Mouse (Mus musculus) kidney, embryonic 16.5 days (tissue): ENCODE measurements around the gene Mcur1. TPM values are rescaled to one million over a fixed set of nuclear protein-coding genes. Genes with fewer than 3 reads are reported as not detected.
A peak's percentile ranks its signal among the peaks of the same experiment; 100 is the strongest.

Source experiments
- ATAC-seq: fragments of 200-750 bp; cut with Nextera tagmentation; 2 replicates; pipeline ENCODE4 v1.8.0; 2017; ENCODE audit warnings: moderate TSS enrichment; ENCODE audit not compliant: low FRiP score, low TSS enrichment
- H3K27ac ChIP-seq: fragments of 300-500 bp; sonication (generic); 2 replicates; pipeline ENCODE4 v1.5.1; 2014; ENCODE audit warnings: low read length
- H3K27me3 ChIP-seq: fragments of 300-500 bp; sonication (generic); 2 replicates; pipeline ENCODE4 v1.6.1; 2014; ENCODE audit warnings: low read length, control low read depth, mixed read lengths; ENCODE audit not compliant: insufficient read depth
- H3K36me3 ChIP-seq: fragments of 300-500 bp; sonication (generic); 2 replicates; pipeline ENCODE4 v1.6.1; 2014; ENCODE audit warnings: low read length, control low read depth, mixed read lengths; ENCODE audit not compliant: insufficient read depth
- H3K4me1 ChIP-seq: fragments of 300-500 bp; sonication (generic); 2 replicates; pipeline ENCODE4 v1.6.1; 2014; ENCODE audit warnings: low read length, control low read depth, mixed read lengths; ENCODE audit not compliant: insufficient read depth
- H3K4me2 ChIP-seq: fragments of 300-500 bp; sonication (generic); replicated peaks from 2 replicates; pipeline ENCODE4 v1.6.1; 2014; ENCODE audit warnings: low read depth, low read length
- H3K4me3 ChIP-seq: fragments of 300-500 bp; sonication (generic); 2 replicates; pipeline ENCODE4 v1.5.1; 2014; ENCODE audit warnings: mild to moderate bottlenecking, low read length
- H3K9ac ChIP-seq: fragments of 300-500 bp; sonication (generic); replicated peaks from 2 replicates; pipeline ENCODE4 v1.6.1; 2014; ENCODE audit warnings: low read length
- H3K9me3 ChIP-seq: fragments of 300-500 bp; sonication (generic); 2 replicates; pipeline ENCODE4 v1.6.1; 2016; ENCODE audit warnings: low read length, control low read depth
- WGBS: fragments of 180-500 bp; shearing (Covaris S2); extraction: QIAGEN DNeasy Blood & Tissue Kit; methylation state at CpG from one replicate; pipeline ENCODE4 v1.1.7; 2014; 5-methylcytosine and 5-hydroxymethylcytosine counted together
- polyA plus RNA-seq: library from polyadenylated mRNA; unstranded; fragments of >200 nt; fragmentation: Nextera tagmentation; extraction: Ambion mirVana; gene quantifications from 2 replicates; pipeline ENCODE4 v1.2.1, GENCODE M21; 2015

Mcur1 gene
- 22.2 and 23.0 TPM in 2 replicates for polyA plus RNA-seq

- no peaks in the 10 kb centered on the region for H3K9me3 ChIP-seq
- no peaks in the 10 kb centered on the region for H3K36me3 ChIP-seq
- peak within 1 kb of the TSS; percentile 90 for H3K4me2 ChIP-seq
- WGBS: under 1% methylated on average over 86 of the region's 100 CpGs
- peak within 1 kb of the TSS; percentile 96 for H3K27ac ChIP-seq
- ATAC-seq: peak; percentile 98
- peak within 1 kb of the TSS; percentile 88 for H3K9ac ChIP-seq
- peak within 1 kb of the TSS; percentile 83 for H3K4me3 ChIP-seq
- H3K4me1 ChIP-seq: peaks cover 18% of the 10 kb centered on the region
- no peaks in the 10 kb centered on the region for H3K27me3 ChIP-seq
Observed at GRCm38 (mm10) chr13:43559711-43560457, at the start of gene Mcur1. Gene Mcur1, minus strand, starts transcription at chr13:43560191.

- ATAC-seq: no peak
- H3K9me3 ChIP-seq: no peaks in the 10 kb centered on the region
- no peak overlapping the region for H3K4me2 ChIP-seq
- H3K4me3 ChIP-seq: no peak overlapping the region
- no peak overlapping the region for H3K9ac ChIP-seq
- H3K27me3 ChIP-seq: no peaks in the 10 kb centered on the region
- 53% methylated on average over 6 of the region's 6 CpGs for WGBS
- H3K27ac ChIP-seq: no peak overlapping the region
- no peaks in the 10 kb centered on the region for H3K4me1 ChIP-seq
- no peaks in the 10 kb centered on the region for H3K36me3 ChIP-seq
Observed at GRCm38 (mm10) chr13:43608854-43609253, 48.9 kb upstream of the Mcur1 start.

DNA sequence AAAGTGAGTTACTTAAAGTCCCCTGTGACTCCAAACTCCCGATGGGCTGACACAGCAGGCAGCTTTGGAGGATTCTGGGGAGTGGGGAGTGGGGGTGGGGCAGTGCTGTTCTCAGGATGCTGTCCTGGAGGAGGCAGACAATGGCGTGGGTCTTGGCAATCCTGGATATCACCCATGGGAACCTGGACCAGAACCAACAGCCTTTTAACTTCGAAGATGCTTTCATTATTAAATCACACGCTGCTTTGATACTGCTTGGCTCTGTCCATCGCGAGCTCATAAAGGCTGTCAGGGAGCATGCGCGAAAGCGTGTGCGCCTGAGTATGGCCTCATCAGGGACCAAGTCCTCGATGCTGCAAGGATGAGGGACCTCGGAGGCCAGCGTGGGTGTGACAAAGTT lies 43.1 kb upstream of the Mcur1 start:
- Histone ChIP-seq H3K9me3 (no peaks in the 10 kb centered on the region), H3K27me3 (no peaks in the 10 kb centered on the region), H3K4me3 (no peak overlapping the region), H3K27ac (no peak overlapping the region), H3K9ac (no peak overlapping the region), H3K4me2 (no peak overlapping the region), H3K4me1 (no peaks in the 10 kb centered on the region), H3K36me3 (no peaks in the 10 kb centered on the region)
- 57% methylated on average over 13 of the region's 13 CpGs for WGBS
- ATAC-seq: no peak

DNA sequence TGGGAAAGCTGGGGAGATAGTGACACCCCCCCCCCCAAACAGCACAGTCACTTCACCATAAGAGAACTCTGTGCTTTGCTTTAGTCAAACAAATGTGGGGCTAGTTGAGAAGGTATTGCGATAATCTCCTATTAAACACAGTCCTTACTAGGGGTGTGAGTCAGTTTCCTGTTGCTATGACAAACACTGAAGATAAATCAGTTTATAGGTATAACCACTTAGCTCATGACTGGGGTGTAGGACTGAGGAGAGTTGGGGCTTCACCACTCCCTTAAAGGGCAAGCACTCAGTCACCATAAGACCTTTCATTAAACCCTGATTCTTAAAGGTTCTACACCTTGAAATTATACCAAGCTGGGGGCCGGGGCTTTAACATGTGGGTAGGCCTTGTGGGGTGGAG lies 42.4 kb upstream of the Mcur1 start:
- H3K4me3 ChIP-seq: no peak overlapping the region
- no peak overlapping the region for H3K4me2 ChIP-seq
- H3K27me3 ChIP-seq: no peaks in the 10 kb centered on the region
- H3K27ac ChIP-seq: no peak overlapping the region
- no peak for ATAC-seq
- H3K9me3 ChIP-seq: no peaks in the 10 kb centered on the region
- WGBS: 91% methylated on average over 2 of the region's 2 CpGs
- H3K4me1 ChIP-seq: no peaks in the 10 kb centered on the region
- H3K36me3 ChIP-seq: no peaks in the 10 kb centered on the region
- H3K9ac ChIP-seq: no peak overlapping the region

GRCm38 (mm10) chr13:43600967-43601366 lies 41.0 kb upstream of the Mcur1 start:
- Histone ChIP-seq H3K9me3 (no peaks in the 10 kb centered on the region), H3K4me2 (no peak overlapping the region), H3K27ac (no peak overlapping the region), H3K4me1 (no peaks in the 10 kb centered on the region), H3K9ac (no peak overlapping the region), H3K36me3 (no peaks in the 10 kb centered on the region), H3K4me3 (no peak overlapping the region), H3K27me3 (no peaks in the 10 kb centered on the region)
- WGBS: 93% methylated on average over 6 of the region's 6 CpGs
- ATAC-seq: no peak

- H3K27ac ChIP-seq: no peak overlapping the region
- no peaks in the 10 kb centered on the region for H3K4me1 ChIP-seq
- no peak for ATAC-seq
- no peak overlapping the region for H3K4me3 ChIP-seq
- H3K9me3 ChIP-seq: no peaks in the 10 kb centered on the region
- no peak overlapping the region for H3K4me2 ChIP-seq
- WGBS: 65% methylated on average over 4 of the region's 4 CpGs
- H3K27me3 ChIP-seq: peaks cover 4% of the 10 kb centered on the region
- H3K9ac ChIP-seq: no peak overlapping the region
- H3K36me3 ChIP-seq: no peaks in the 10 kb centered on the region
Observed at GRCm38 (mm10) chr13:43595896-43596295, 35.9 kb upstream of the Mcur1 start.

DNA sequence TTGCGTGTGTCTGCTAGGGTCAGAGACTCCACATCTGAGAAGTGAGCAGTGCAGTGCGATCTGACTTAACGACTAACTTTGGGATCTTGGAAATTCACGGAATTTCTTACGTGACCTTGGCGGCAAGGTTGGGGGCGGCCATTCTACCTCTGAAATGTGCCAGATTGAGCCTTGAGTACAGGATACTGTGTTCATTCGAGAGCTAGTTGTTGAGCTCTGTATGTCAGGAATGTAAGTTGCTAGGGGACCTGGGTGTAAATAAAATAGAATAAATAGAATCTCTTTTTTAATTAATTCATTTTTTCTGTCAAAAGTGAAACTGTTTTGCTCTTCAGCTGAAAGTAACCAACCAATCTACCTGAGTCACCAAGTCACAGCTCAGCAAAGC lies 32.7 kb upstream of the Mcur1 start:
- no peak overlapping the region for H3K9ac ChIP-seq
- H3K4me3 ChIP-seq: no peak overlapping the region
- WGBS: 61% methylated on average over 8 of the region's 8 CpGs
- H3K36me3 ChIP-seq: no peaks in the 10 kb centered on the region
- H3K4me1 ChIP-seq: no peaks in the 10 kb centered on the region
- H3K27ac ChIP-seq: no peak overlapping the region
- no peak overlapping the region for H3K4me2 ChIP-seq
- no peaks in the 10 kb centered on the region for H3K9me3 ChIP-seq
- H3K27me3 ChIP-seq: peaks cover 4% of the 10 kb centered on the region
- ATAC-seq: no peak

DNA sequence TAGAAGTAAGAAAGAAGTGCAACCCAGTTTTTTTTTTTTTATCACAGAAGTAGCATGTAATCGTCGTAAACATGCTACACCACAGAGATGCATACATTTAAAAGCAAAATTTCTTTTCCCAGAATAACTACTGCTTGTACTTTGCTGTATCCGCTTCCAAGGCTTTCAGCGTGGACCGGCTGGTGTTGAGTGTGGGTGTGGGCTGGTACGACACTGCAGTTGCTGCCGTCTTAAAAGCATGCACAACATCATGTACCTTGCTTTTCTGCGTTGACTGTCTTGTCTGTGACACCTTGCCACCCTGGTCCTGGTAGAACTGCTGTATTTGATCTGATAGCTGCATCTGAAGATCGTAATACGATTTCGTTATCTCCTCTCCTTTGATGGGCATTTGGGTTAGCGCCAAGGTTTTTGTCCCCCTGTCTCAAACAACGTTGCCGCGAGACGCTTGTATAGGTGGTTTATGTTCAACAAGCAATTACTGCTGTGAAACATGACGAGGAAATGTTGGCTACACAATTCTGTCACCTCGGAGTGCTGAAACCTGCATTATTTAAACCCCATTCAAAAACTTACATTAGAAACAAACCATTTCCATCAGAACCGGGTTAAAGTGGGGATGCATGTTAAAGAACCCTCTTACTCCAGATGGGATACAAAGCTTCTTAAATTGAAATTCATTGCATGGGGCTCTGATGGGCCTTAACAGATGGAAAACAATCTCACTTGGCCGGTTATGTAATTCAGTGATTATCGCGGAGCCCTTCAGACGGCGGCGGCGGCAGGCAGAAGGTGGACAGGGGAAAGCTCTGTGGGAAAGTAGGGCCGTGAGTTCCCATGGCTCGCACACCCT lies 32.1 kb upstream of the Mcur1 start:
- Histone ChIP-seq H3K4me3 (no peak overlapping the region), H3K27me3 (peaks cover 4% of the 10 kb centered on the region), H3K4me1 (no peaks in the 10 kb centered on the region), H3K36me3 (no peaks in the 10 kb centered on the region), H3K4me2 (no peak overlapping the region), H3K27ac (no peak overlapping the region), H3K9ac (no peak overlapping the region), H3K9me3 (no peaks in the 10 kb centered on the region)
- ATAC-seq: no peak
- 77% methylated on average over 28 of the region's 28 CpGs for WGBS

- Histone ChIP-seq H3K4me1 (no peaks in the 10 kb centered on the region), H3K27me3 (peaks cover 4% of the 10 kb centered on the region), H3K4me3 (no peak overlapping the region), H3K9me3 (no peaks in the 10 kb centered on the region), H3K36me3 (no peaks in the 10 kb centered on the region), H3K27ac (no peak overlapping the region), H3K4me2 (no peak overlapping the region), H3K9ac (no peak overlapping the region)
- WGBS: 70% methylated on average over 14 of the region's 14 CpGs
- no peak for ATAC-seq
Observed at GRCm38 (mm10) chr13:43587844-43588840, 28.2 kb upstream of the Mcur1 start.
